Mouse (Mus musculus) forebrain, embryonic 11.5 days (tissue): ENCODE measurements around the gene Prnd. TPM values are rescaled to one million over a fixed set of nuclear protein-coding genes. Genes with fewer than 3 reads are reported as not detected.

Experiments used
- ATAC-seq: fragments of 200-750 bp; cut with Nextera tagmentation; replicated peaks from 2 replicates; pipeline ENCODE4 v1.8.0; 2017; ENCODE audit warnings: moderate TSS enrichment; ENCODE audit not compliant: low FRiP score
- DNase-seq: peaks from one replicate; pipeline ENCODE4 v3.0.0-alpha.2; 2017; ENCODE audit warnings: low spot score
- H3K27ac ChIP-seq: fragments of 300-500 bp; sonication (generic); 2 replicates; pipeline ENCODE4 v1.5.1; 2014; ENCODE audit warnings: low read depth, low read length
- H3K27me3 ChIP-seq: fragments of 300-500 bp; sonication (generic); 2 replicates; pipeline ENCODE4 v1.6.1; 2014; ENCODE audit warnings: mild to moderate bottlenecking, low read length, mixed read lengths; ENCODE audit not compliant: control insufficient read depth, insufficient read depth
- H3K36me3 ChIP-seq: fragments of 300-500 bp; sonication (generic); 2 replicates; pipeline ENCODE4 v1.6.1; 2014; ENCODE audit warnings: mild to moderate bottlenecking, low read length, moderate library complexity, mixed read lengths; ENCODE audit not compliant: control insufficient read depth, insufficient read depth
- H3K4me1 ChIP-seq: fragments of 300-500 bp; sonication (generic); replicated peaks from 2 replicates; pipeline ENCODE4 v1.6.1; 2014; ENCODE audit warnings: low read length, mixed read lengths; ENCODE audit not compliant: control insufficient read depth, insufficient read depth
- H3K4me2 ChIP-seq: fragments of 300-500 bp; sonication (generic); 2 replicates; pipeline ENCODE4 v1.6.1; 2014; ENCODE audit warnings: low read depth, mild to moderate bottlenecking, low read length, moderate library complexity, mixed read lengths; ENCODE audit not compliant: severe bottlenecking
- H3K4me3 ChIP-seq: fragments of 300-500 bp; sonication (generic); 2 replicates; pipeline ENCODE4 v1.5.1; 2014; ENCODE audit warnings: low read depth, low read length
- H3K9ac ChIP-seq: fragments of 300-500 bp; sonication (generic); 2 replicates; pipeline ENCODE4 v1.6.1; 2014; ENCODE audit warnings: low read length
- H3K9me3 ChIP-seq: fragments of 300-500 bp; sonication (generic); 2 replicates; pipeline ENCODE4 v1.6.1; 2016; ENCODE audit warnings: low read length, mixed read lengths; ENCODE audit not compliant: control insufficient read depth
- WGBS: fragments of 180-500 bp; shearing (Covaris S2); extraction: QIAGEN DNeasy Blood & Tissue Kit; methylation state at CpG from one replicate; pipeline ENCODE4 v1.1.7; 2014; 5-methylcytosine and 5-hydroxymethylcytosine counted together
- polyA plus RNA-seq: library from polyadenylated mRNA; unstranded; fragments of >200 nt; fragmentation: Nextera tagmentation; extraction: Ambion mirVana; gene quantifications from 2 replicates; pipeline ENCODE4 v1.2.1, GENCODE M21; 2014

Gene Prnd
- polyA plus RNA-seq, 1 experiment from 2014 or later = 5.0 TPM

GRCm38 (mm10) chr2:131908906-131909305, 41.8 kb upstream of the Prnd start:
- DNase-seq = no peak
- peak overlapping the region; percentile 64 for H3K4me2 ChIP-seq
- no peak overlapping the region for H3K9ac ChIP-seq
- no peaks in the 10 kb centered on the region for H3K9me3 ChIP-seq
- 0 out of 2 replicates have a peak, but pooled peaks cover 5% of the 10 kb centered on the region for H3K4me1 ChIP-seq
- no peak overlapping the region for H3K4me3 ChIP-seq
- H3K27me3 ChIP-seq = no peaks in the 10 kb centered on the region
- H3K36me3 ChIP-seq = no peaks in the 10 kb centered on the region
- WGBS = 81% methylated on average over 1 of the region's 1 CpGs
- no peak for ATAC-seq
- H3K27ac ChIP-seq = no peak overlapping the region

- peak within 1 kb of the TSS; percentile 65 for H3K27ac ChIP-seq
- WGBS = 5% methylated on average over 52 of the region's 52 CpGs
- peak; percentile 91 for ATAC-seq
Observed at GRCm38 (mm10) chr2:131909683-131910572, 40.7 kb upstream of the Prnd start, which contains the start of the genes Prnp and Prn. Gene Prnp, plus strand, starts transcription at chr2:131909928. Gene Prn, plus strand, starts transcription at chr2:131909957.

DNA sequence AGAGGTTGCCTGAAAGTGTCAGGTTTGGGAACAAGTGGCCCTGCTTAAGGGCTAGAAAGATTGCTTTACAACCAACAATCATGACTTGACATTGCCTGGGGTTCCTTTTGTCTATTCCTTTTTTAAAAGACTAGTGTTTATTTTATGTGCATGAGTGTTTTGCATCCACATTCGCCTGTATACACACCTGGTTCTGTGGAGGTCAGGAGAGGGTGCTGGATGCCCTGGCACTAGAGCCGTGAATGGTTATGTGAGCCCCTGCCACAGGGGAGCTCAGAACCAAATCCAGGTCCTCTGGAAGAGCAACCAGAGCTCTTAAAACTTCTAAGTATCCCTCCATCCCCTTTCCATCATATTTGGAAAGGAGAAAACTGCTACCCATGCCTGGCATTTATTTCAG, 39.8 kb upstream of the Prnd start:
- DNase-seq (no peak), ATAC-seq (no peak)
- 0 out of 2 replicates have a peak, but pooled peaks cover 5% of the 10 kb centered on the region for H3K4me1 ChIP-seq
- no peaks in the 10 kb centered on the region for H3K27me3 ChIP-seq
- WGBS = 64% methylated on average over 2 of the region's 2 CpGs
- H3K9ac ChIP-seq = no peak overlapping the region
- no peaks in the 10 kb centered on the region for H3K9me3 ChIP-seq
- no peak overlapping the region for H3K27ac ChIP-seq
- H3K36me3 ChIP-seq = no peaks in the 10 kb centered on the region
- H3K4me2 ChIP-seq = peak overlapping the region; percentile 64; the same call in 1 of the 2 replicates
- peak overlapping the region; percentile 5; the same call in 1 of the 2 replicates for H3K4me3 ChIP-seq

More at GRCm38 (mm10) chr2:131909683-131910572, 40.7 kb upstream of the Prnd start, which contains the start of the genes Prnp and Prn:
- Histone ChIP-seq H3K36me3 (no peaks in the 10 kb centered on the region), H3K9me3 (no peaks in the 10 kb centered on the region), H3K4me1 (0 out of 2 replicates have a peak, but pooled peaks cover 5% of the 10 kb centered on the region), H3K27me3 (no peaks in the 10 kb centered on the region), H3K4me3 (peak within 1 kb of the TSS; percentile 58), H3K4me2 (peak within 1 kb of the TSS; percentile 64), H3K9ac (peak within 1 kb of the TSS; percentile 76)
- DNase-seq = peak; percentile 97

DNA sequence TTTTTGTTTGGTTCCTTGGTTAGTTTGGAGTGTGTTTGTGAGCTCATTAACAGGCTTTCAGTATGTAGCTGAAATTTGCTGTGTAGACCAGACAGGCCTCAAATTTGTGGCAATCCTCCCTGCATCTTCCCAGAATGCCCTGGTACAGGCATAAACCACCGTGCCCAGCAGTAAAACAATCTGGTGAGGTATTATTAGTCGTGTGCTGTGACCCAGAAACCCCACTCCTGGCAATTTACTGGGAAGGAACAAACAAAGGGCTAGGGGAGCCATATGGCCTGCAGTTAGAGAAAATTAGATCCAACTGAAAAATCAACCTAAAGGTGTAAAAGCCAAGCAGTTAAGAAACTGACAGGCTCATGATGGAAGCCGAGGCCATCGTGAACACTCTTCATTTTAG, 39.3 kb upstream of the Prnd start:
- Histone ChIP-seq H3K27ac (no peak overlapping the region), H3K27me3 (no peaks in the 10 kb centered on the region), H3K9me3 (no peaks in the 10 kb centered on the region), H3K36me3 (no peaks in the 10 kb centered on the region), H3K4me3 (no peak overlapping the region), H3K4me2 (peak overlapping the region; percentile 15; the same call in 1 of the 2 replicates), H3K4me1 (0 out of 2 replicates have a peak, but pooled peaks cover 5% of the 10 kb centered on the region), H3K9ac (no peak overlapping the region)
- DNase-seq (no peak), ATAC-seq (no peak)
- 31% methylated on average over 4 of the region's 4 CpGs for WGBS

GRCm38 (mm10) chr2:131912526-131913258, 38.0 kb upstream of the Prnd start:
- 0 out of 2 replicates have a peak, but pooled peaks cover 5% of the 10 kb centered on the region for H3K4me1 ChIP-seq
- H3K36me3 ChIP-seq = no peaks in the 10 kb centered on the region
- no peak overlapping the region for H3K9ac ChIP-seq
- 83% methylated on average over 8 of the region's 8 CpGs for WGBS
- no peak overlapping the region for H3K4me2 ChIP-seq
- H3K4me3 ChIP-seq = no peak overlapping the region
- DNase-seq = no peak
- H3K27ac ChIP-seq = no peak overlapping the region
- ATAC-seq = no peak
- H3K9me3 ChIP-seq = no peaks in the 10 kb centered on the region
- no peaks in the 10 kb centered on the region for H3K27me3 ChIP-seq

GRCm38 (mm10) chr2:131932275-131932902, 18.3 kb upstream of the Prnd start:
- H3K4me2 ChIP-seq = no peak overlapping the region
- H3K4me3 ChIP-seq = no peak overlapping the region
- WGBS = 76% methylated on average over 7 of the region's 7 CpGs
- H3K9ac ChIP-seq = no peak overlapping the region
- H3K36me3 ChIP-seq = no peaks in the 10 kb centered on the region
- no peak overlapping the region for H3K27ac ChIP-seq
- no peaks in the 10 kb centered on the region for H3K9me3 ChIP-seq
- DNase-seq (no peak), ATAC-seq (no peak)
- H3K27me3 ChIP-seq = no peaks in the 10 kb centered on the region
- H3K4me1 ChIP-seq = no peaks in the 10 kb centered on the region

GRCm38 (mm10) chr2:131933013-131933412, 17.6 kb upstream of the Prnd start:
- H3K9me3 ChIP-seq = no peaks in the 10 kb centered on the region
- no peak overlapping the region for H3K27ac ChIP-seq
- no peak overlapping the region for H3K9ac ChIP-seq
- ATAC-seq = peak; percentile 46; the same call in 1 of the 2 replicates
- no peak overlapping the region for H3K4me3 ChIP-seq
- no peak overlapping the region for H3K4me2 ChIP-seq
- no peaks in the 10 kb centered on the region for H3K4me1 ChIP-seq
- H3K36me3 ChIP-seq = no peaks in the 10 kb centered on the region
- no peak for DNase-seq
- H3K27me3 ChIP-seq = no peaks in the 10 kb centered on the region
- 31% methylated on average over 6 of the region's 6 CpGs for WGBS

GRCm38 (mm10) chr2:131933598-131933997, 17.1 kb upstream of the Prnd start:
- DNase-seq = no peak
- Histone ChIP-seq H3K36me3 (no peaks in the 10 kb centered on the region), H3K4me3 (no peak overlapping the region), H3K9me3 (no peaks in the 10 kb centered on the region), H3K4me2 (no peak overlapping the region), H3K27me3 (no peaks in the 10 kb centered on the region), H3K4me1 (no peaks in the 10 kb centered on the region), H3K9ac (no peak overlapping the region), H3K27ac (no peak overlapping the region)
- ATAC-seq = no peak
- 44% methylated on average over 3 of the region's 3 CpGs for WGBS
